Mouse (Mus musculus): ENCODE measurements around the gene Fzd9.

DNA sequence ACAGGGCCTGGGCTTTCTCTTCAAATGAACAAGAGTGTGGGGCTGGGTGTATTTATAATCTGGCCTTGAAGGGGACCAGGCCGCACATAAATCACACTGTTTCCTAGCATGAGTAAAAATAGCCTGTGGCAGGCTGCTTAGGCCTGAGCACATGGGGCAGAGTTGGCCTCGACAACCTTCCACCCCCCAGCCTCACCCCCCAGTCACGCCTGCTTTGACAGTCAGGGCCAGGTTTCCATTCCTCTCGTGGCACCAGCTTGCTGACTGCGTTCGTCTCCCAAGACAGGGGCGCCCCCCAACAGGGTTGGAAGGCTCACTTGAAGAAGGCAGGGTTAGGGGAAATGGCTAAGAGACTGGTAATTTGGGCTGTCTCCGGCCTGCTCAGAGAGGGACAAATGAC, 18.4 kb upstream of the Fzd9 start:
- TF ChIP-seq EP300 (IDR thresholded peaks at IDR 0.05; ENCODE audit: low read depth) (no peak), CTCF (IDR thresholded peaks at IDR 0.05; ENCODE audit: low read depth) (no peak)

Measured in heart, postnatal 0 days (tissue).